Mouse (Mus musculus): Measurements from ENCODE around the gene Sln. TPM values are rescaled to one million over a fixed set of nuclear protein-coding genes. Genes with fewer than 3 reads are reported as not detected.

The Sln gene
- total RNA-seq, 1 experiment from 2014 or later, result not detected

Other genes with a start within 250 kb of the Sln start
- gene Acat1, start 239.8 kb upstream of the Sln start, total RNA-seq (2021), result 279 and 318 TPM in 2 replicates
- 34.2 and 35.1 TPM in 2 replicates for gene Cul5, start 180.2 kb upstream of the Sln start, total RNA-seq (2021)
- 0.67 and 0.79 TPM in 2 replicates for gene Rab39, start 143.9 kb upstream of the Sln start, total RNA-seq (2021)
- 0.49 and 0.67 TPM in 2 replicates for gene Slc35f2, start 78.6 kb upstream of the Sln start, total RNA-seq (2021)
- 3.8 and 3.9 TPM in 2 replicates for gene Elmod1, start 125.1 kb downstream of the Sln start, total RNA-seq (2021)
- gene Tnfaip8l3, start 218.2 kb downstream of the Sln start, total RNA-seq (2021), result 0.56 TPM in 1 of 2 replicates, not detected in the other

Measured in adrenal gland, postnatal 14 days (tissue).